ENCODE assay signal across 18 mouse cellular contexts in genomic region chr13:24584403-24584802, GRCm38 (mm10).
"Had no signal": no experiment of that assay in that cellular context is flagged by ENCODE, and none has a peak within 500 bp of the region (broad histone marks: within the 10 kb centered on the region; RNA-seq: fewer than 3 reads in every experiment).

No protein-coding gene starts in this region.

- H3K36me3 ChIP-seq: midbrain, embryonic 10.5 days; midbrain, embryonic 12.5 days; neural tube, embryonic 13.5 days; neural tube, embryonic 15.5 days had no signal

- H3K4me1 ChIP-seq: midbrain, embryonic 12.5 days; neural tube, embryonic 15.5 days had no signal

- ATAC-seq: midbrain, embryonic 16.5 days had no signal

- H3K9ac ChIP-seq: lung, embryonic 14.5 days; midbrain, embryonic 12.5 days; neural tube, embryonic 13.5 days; neural tube, embryonic 15.5 days had no signal

- H3K4me2 ChIP-seq: lung, embryonic 14.5 days; midbrain, embryonic 12.5 days; neural tube, embryonic 13.5 days; neural tube, embryonic 15.5 days had no signal

- H3K4me3 ChIP-seq: midbrain, embryonic 10.5 days; midbrain, embryonic 12.5 days; myocyte; neural tube, embryonic 13.5 days; neural tube, embryonic 15.5 days had no signal

- H3K27me3 ChIP-seq: midbrain, embryonic 12.5 days; neural tube, embryonic 13.5 days; neural tube, embryonic 15.5 days had no signal

- H3K9me3 ChIP-seq: midbrain, embryonic 10.5 days; midbrain, embryonic 12.5 days; neural tube, embryonic 15.5 days had no signal

- DNase-seq: lung, postnatal 10 days; lung, postnatal 4 days; midbrain, embryonic 14.5 days; retina, postnatal 1 day; right cerebral cortex, adult 18-20 months; right cerebral cortex, postnatal 25 days; right cerebral cortex, postnatal 4 days; spleen, adult 18-20 months; thymus, adult 18-20 months; thymus, postnatal 14 days; thymus, postnatal 36 days had no signal

- H3K27ac ChIP-seq: midbrain, embryonic 10.5 days; midbrain, embryonic 12.5 days; neural tube, embryonic 13.5 days; neural tube, embryonic 15.5 days had no signal
